Mouse (Mus musculus) brain, embryonic 14.5 days (tissue): ENCODE data around the gene Parp16.

Source experiments
- CTCF ChIP-seq: fragments of 200-500 bp; IDR thresholded peaks from 2 replicates; pipeline ENCODE4 v1.5.1; 2012; ENCODE audit warnings: inconsistent platforms, mild to moderate bottlenecking, moderate library complexity, borderline replicate concordance; ENCODE audit not compliant: insufficient read depth, insufficient read length; ENCODE audit errors: extremely low read depth
- POLR2A ChIP-seq: fragments of 200-500 bp; IDR thresholded peaks from 2 replicates; pipeline ENCODE4 v1.6.1; 2012; ENCODE audit warnings: mild to moderate bottlenecking, inconsistent platforms, borderline replicate concordance; ENCODE audit not compliant: poor library complexity, insufficient read depth, insufficient read length, severe bottlenecking; ENCODE audit errors: extremely low read depth

DNA sequence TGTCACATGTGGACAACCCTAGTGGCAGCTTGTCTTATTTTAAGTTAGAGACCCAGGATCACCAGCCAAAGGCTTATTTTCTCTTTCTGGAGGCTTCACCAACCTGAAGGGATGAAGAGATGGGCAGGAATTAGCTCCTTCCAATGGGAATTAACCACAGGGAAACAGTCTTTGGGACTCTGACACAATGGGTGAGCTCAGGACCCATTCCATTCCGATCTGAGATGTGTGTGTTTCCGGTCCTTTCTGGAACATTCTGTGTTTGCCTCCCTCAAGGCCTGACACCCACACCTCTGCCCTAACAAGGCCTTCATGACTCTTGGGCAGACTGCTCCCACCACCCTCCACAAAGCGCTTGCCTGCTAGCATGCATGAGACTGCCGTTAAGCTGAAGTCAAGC, at the start of gene Parp16:
- TF ChIP-seq POLR2A: no peak
- TF ChIP-seq CTCF: no peak
